Mouse (Mus musculus) MEL (cell line): Measurements from ENCODE around the gene Dusp22. TPM values are rescaled to one million over a fixed set of nuclear protein-coding genes. Genes with fewer than 3 reads are reported as not detected.

ENCODE experiments used
- DNase-seq: peaks from one replicate; pipeline ENCODE4 v3.0.0; 2011; ENCODE audit warnings: low read depth, low spot score
- H3K27ac ChIP-seq: 2 replicates; pipeline ENCODE4 v1.5.1; 2012; ENCODE audit warnings: low read depth, mild to moderate bottlenecking, control low read depth, low read length, moderate library complexity; ENCODE audit not compliant: control insufficient read depth
- H3K27me3 ChIP-seq, 2 experiments: fragments of 150-350 bp in 1 of 2; sonication (generic) in 1 of 2; 2 replicates each; pipeline ENCODE4 v1.6.1; 2012; ENCODE audit warnings: low read length in 2 of 2, mild to moderate bottlenecking in 2 of 2, improper control_type of control experiment in 1 of 2, moderate library complexity in 1 of 2; ENCODE audit not compliant: insufficient read depth in 2 of 2, control insufficient read depth in 1 of 2
- H3K36me3 ChIP-seq, 2 experiments: 2 replicates each; pipeline ENCODE4 v1.6.1; 2012 to 2014; ENCODE audit warnings: low read length in 2 of 2, improper control_type of control experiment in 1 of 2, inconsistent platforms in 1 of 2, mild to moderate bottlenecking in 1 of 2; ENCODE audit not compliant: insufficient read depth in 2 of 2, control insufficient read depth in 1 of 2
- H3K4me1 ChIP-seq, 2 experiments: fragments of 150-350 bp in 1 of 2; sonication (generic) in 1 of 2; 2 replicates each; pipeline ENCODE4 v1.6.1; 2012; ENCODE audit warnings: low read length in 2 of 2, improper control_type of control experiment in 1 of 2, mild to moderate bottlenecking in 1 of 2; ENCODE audit not compliant: insufficient read depth in 2 of 2, control insufficient read depth in 1 of 2
- H3K4me3 ChIP-seq, 2 experiments: fragments of 150-350 bp in 1 of 2; sonication (generic) in 1 of 2; 2 replicates each; pipeline ENCODE4 v1.5.1; 2012; ENCODE audit warnings: low read depth in 2 of 2, low read length in 2 of 2, mild to moderate bottlenecking in 2 of 2, moderate library complexity in 2 of 2, control low read depth in 1 of 2, improper control_type of control experiment in 1 of 2; ENCODE audit not compliant: control insufficient read depth in 1 of 2, insufficient read depth in 1 of 2
- H3K79me2 ChIP-seq: 2 replicates; pipeline ENCODE4 v1.6.1; 2012; ENCODE audit warnings: mild to moderate bottlenecking, low read length, moderate library complexity; ENCODE audit not compliant: control insufficient read depth, poor library complexity, insufficient read depth
- H3K9ac ChIP-seq: 2 replicates; pipeline ENCODE4 v1.6.1; 2012; ENCODE audit warnings: low read depth, mild to moderate bottlenecking, control low read depth, low read length, moderate library complexity; ENCODE audit not compliant: control insufficient read depth, poor library complexity, severe bottlenecking
- H3K9me3 ChIP-seq: fragments of 150-350 bp; sonication (generic); replicated peaks from 2 replicates; pipeline ENCODE4 v1.6.1; 2012; ENCODE audit warnings: mild to moderate bottlenecking, low read length, improper control_type of control experiment, moderate library complexity; ENCODE audit not compliant: insufficient read depth
- BHLHE40 ChIP-seq: IDR thresholded peaks from 2 replicates; pipeline ENCODE4 v1.6.1; 2012; ENCODE audit warnings: low read depth, mild to moderate bottlenecking, inconsistent platforms, low read length, improper control_type of control experiment, borderline replicate concordance
- CHD1 ChIP-seq: IDR thresholded peaks from 2 replicates; pipeline ENCODE4 v1.6.1; 2012; ENCODE audit warnings: low read depth, mild to moderate bottlenecking, inconsistent platforms, low read length, improper control_type of control experiment
- CHD2 ChIP-seq: IDR thresholded peaks from 2 replicates; pipeline ENCODE4 v1.6.1; 2011; ENCODE audit warnings: low read length, improper control_type of control experiment
- CTCF ChIP-seq, 3 experiments: IDR thresholded peaks in 2 of 3; conservative IDR thresholded peaks in 1 of 3; 2 replicates each; pipeline ENCODE4 v1.5.1; 2011 to 2012; ENCODE audit warnings: low read length in 3 of 3, low read depth in 2 of 3, mild to moderate bottlenecking in 2 of 3, improper control_type of control experiment in 1 of 3, inconsistent platforms in 1 of 3, mixed read lengths in 1 of 3, moderate library complexity in 1 of 3; ENCODE audit not compliant: control insufficient read depth in 1 of 3, insufficient read depth in 1 of 3, poor library complexity in 1 of 3, severe bottlenecking in 1 of 3
- E2F4 ChIP-seq: IDR thresholded peaks from 2 replicates; pipeline ENCODE4 v1.6.1; 2011; ENCODE audit warnings: low read depth, low read length, improper control_type of control experiment, borderline replicate concordance
- ETS1 ChIP-seq: IDR thresholded peaks from 2 replicates; pipeline ENCODE4 v1.6.1; 2012; ENCODE audit warnings: low read depth, mild to moderate bottlenecking, inconsistent platforms, low read length, improper control_type of control experiment, moderate library complexity
- GABPA ChIP-seq: IDR thresholded peaks from 2 replicates; pipeline ENCODE4 v1.6.1; 2012; ENCODE audit warnings: low read depth, mild to moderate bottlenecking, inconsistent platforms, low read length, improper control_type of control experiment, moderate library complexity
- GATA1 ChIP-seq: IDR thresholded peaks from 2 replicates; pipeline ENCODE4 v1.6.1; 2011; ENCODE audit warnings: low read depth, low read length, improper control_type of control experiment
- HCFC1 ChIP-seq: IDR thresholded peaks from 2 replicates; pipeline ENCODE4 v1.6.1; 2012; ENCODE audit warnings: low read depth, mild to moderate bottlenecking, inconsistent platforms, low read length, improper control_type of control experiment, moderate library complexity
- KAT2A ChIP-seq: conservative IDR thresholded peaks from 2 replicates; pipeline ENCODE4 v1.6.1; 2012; ENCODE audit warnings: low read depth, low read length, improper control_type of control experiment, inconsistent platforms
- MAFK ChIP-seq: IDR thresholded peaks from 2 replicates; pipeline ENCODE4 v1.6.1; 2011; ENCODE audit warnings: low read depth, mild to moderate bottlenecking, low read length, improper control_type of control experiment, borderline replicate concordance
- MEF2A ChIP-seq: IDR thresholded peaks from 2 replicates; pipeline ENCODE4 v1.6.1; 2014; ENCODE audit warnings: low read depth, mild to moderate bottlenecking, inconsistent platforms, low read length, improper control_type of control experiment; ENCODE audit not compliant: poor library complexity, insufficient replicate concordance, severe bottlenecking; ENCODE audit errors: extremely low read depth
- MXI1 ChIP-seq: IDR thresholded peaks from 2 replicates; pipeline ENCODE4 v1.6.1; 2011; ENCODE audit warnings: mild to moderate bottlenecking, low read depth, low read length, improper control_type of control experiment
- MYB ChIP-seq: IDR thresholded peaks from 2 replicates; pipeline ENCODE4 v1.6.1; 2011; ENCODE audit warnings: mild to moderate bottlenecking, low read depth, low read length, improper control_type of control experiment
- NRF1 ChIP-seq: IDR thresholded peaks from 2 replicates; pipeline ENCODE4 v1.6.1; 2014; ENCODE audit warnings: low read depth, mild to moderate bottlenecking, inconsistent platforms, low read length, improper control_type of control experiment, moderate library complexity; ENCODE audit not compliant: poor library complexity, insufficient read depth, severe bottlenecking
- POLR2A ChIP-seq, 2 experiments: IDR thresholded peaks; 2 replicates each; pipeline ENCODE4 v1.6.1; 2011 to 2012; ENCODE audit warnings: low read length in 2 of 2, mild to moderate bottlenecking in 2 of 2, control low read depth in 1 of 2, improper control_type of control experiment in 1 of 2, low read depth in 1 of 2, moderate library complexity in 1 of 2; ENCODE audit not compliant: control insufficient read depth in 1 of 2, insufficient read depth in 1 of 2, poor library complexity in 1 of 2
- POLR2AphosphoS2 ChIP-seq: IDR thresholded peaks from 2 replicates; pipeline ENCODE4 v1.6.1; 2011; ENCODE audit warnings: low read length, improper control_type of control experiment
- RAD21 ChIP-seq: IDR thresholded peaks from 2 replicates; pipeline ENCODE4 v1.6.1; 2011; ENCODE audit warnings: mild to moderate bottlenecking, low read depth, low read length, improper control_type of control experiment
- RCOR1 ChIP-seq: IDR thresholded peaks from 2 replicates; pipeline ENCODE4 v1.6.1; 2012; ENCODE audit warnings: low read depth, mild to moderate bottlenecking, inconsistent platforms, low read length, improper control_type of control experiment
- SIN3A ChIP-seq: IDR thresholded peaks from 2 replicates; pipeline ENCODE4 v1.6.1; 2012; ENCODE audit warnings: low read length, improper control_type of control experiment, inconsistent platforms
- TCF12 ChIP-seq: IDR thresholded peaks from 2 replicates; pipeline ENCODE4 v1.6.1; 2014; ENCODE audit warnings: low read depth, mild to moderate bottlenecking, inconsistent platforms, low read length, improper control_type of control experiment, moderate library complexity
- UBTF ChIP-seq: IDR thresholded peaks from 2 replicates; pipeline ENCODE4 v1.6.1; 2012; ENCODE audit warnings: low read depth, mild to moderate bottlenecking, inconsistent platforms, low read length, improper control_type of control experiment, moderate library complexity, borderline replicate concordance; ENCODE audit not compliant: insufficient read depth
- USF2 ChIP-seq, 2 experiments: IDR thresholded peaks; 2 replicates each; pipeline ENCODE4 v1.6.1; 2011 to 2012; ENCODE audit warnings: improper control_type of control experiment in 2 of 2, low read length in 2 of 2, borderline replicate concordance in 1 of 2, inconsistent platforms in 1 of 2, low read depth in 1 of 2, mild to moderate bottlenecking in 1 of 2; ENCODE audit not compliant: insufficient read depth in 1 of 2
- ZC3H11A ChIP-seq: IDR thresholded peaks from 2 replicates; pipeline ENCODE4 v1.6.1; 2012; ENCODE audit warnings: low read depth, mild to moderate bottlenecking, inconsistent platforms, low read length, improper control_type of control experiment
- ZKSCAN1 ChIP-seq: IDR thresholded peaks from 2 replicates; pipeline ENCODE4 v1.6.1; 2012; ENCODE audit warnings: low read depth, mild to moderate bottlenecking, inconsistent platforms, low read length, improper control_type of control experiment, moderate library complexity
- polyA plus RNA-seq, 2 experiments: library from polyadenylated mRNA; stranded (reverse) in 1 of 2; unstranded in 1 of 2; fragments of >175 nt in 1 of 2; fragments of >200 nt in 1 of 2; gene quantifications; 2 replicates each; pipeline versions ENCODE4 v1.2.1 to v1.2.4; 2012; ENCODE audit warnings: low replicate concordance in 2 of 2, low read depth in 1 of 2; ENCODE audit not compliant: insufficient read length in 2 of 2, insufficient read depth in 1 of 2, missing spikeins in 1 of 2
- total RNA-seq: library from RNA; depleted of rRNA; stranded (reverse); fragments of 300-350 nt; gene quantifications from 2 replicates; pipeline ENCODE4 v1.2.3, GENCODE M21; 2012

Gene Dusp22
- total and polyA plus RNA-seq, 3 experiments = not detected

DNA sequence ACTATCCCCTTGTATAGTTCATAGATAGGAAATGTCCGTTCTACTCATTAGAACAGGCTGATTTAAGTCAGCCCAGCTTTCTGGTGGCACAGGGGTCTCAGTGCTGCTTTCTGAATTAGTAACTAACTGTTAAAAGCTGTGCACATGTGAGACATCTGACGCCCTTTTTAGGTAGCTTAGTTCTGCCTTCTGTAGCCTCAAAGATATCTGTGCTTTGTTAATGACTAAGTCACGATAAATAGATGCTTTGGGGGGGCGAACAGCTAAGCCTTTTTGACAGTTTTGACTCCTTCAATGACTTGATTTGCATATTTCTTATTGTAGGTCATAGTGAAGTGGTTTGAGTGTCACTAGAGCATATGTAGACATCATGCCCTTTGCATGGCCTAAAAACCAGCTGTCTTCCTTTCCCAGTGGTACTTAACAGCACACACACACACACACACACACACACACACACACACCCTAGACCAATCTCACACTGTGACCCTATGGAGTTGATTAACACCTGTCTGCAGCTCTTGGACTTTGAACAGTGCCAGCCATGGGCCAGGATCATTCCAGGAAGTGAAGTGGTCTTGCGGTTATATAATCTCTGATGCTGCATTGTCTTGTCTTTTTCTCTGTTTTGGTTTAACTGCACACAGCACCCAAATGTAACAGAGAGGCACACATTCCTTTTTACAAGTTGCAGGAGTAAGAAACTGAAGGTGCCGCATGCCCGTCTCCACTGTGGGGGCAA lies 33.0 kb downstream of the Dusp22 start:
- H3K27me3 ChIP-seq = no peaks in the 10 kb centered on the region
- no peak overlapping the region for H3K4me3 ChIP-seq
- no peaks in the 10 kb centered on the region for H3K4me1 ChIP-seq
- no peak overlapping the region for H3K9ac ChIP-seq
- no peaks in the 10 kb centered on the region for H3K36me3 ChIP-seq
- no peak for DNase-seq
- no peak overlapping the region for H3K27ac ChIP-seq
- H3K79me2 ChIP-seq = no peaks in the 10 kb centered on the region
- H3K9me3 ChIP-seq = no peaks in the 10 kb centered on the region
- TF ChIP-seq MEF2A (no peak), MXI1 (no peak), RCOR1 (no peak), HCFC1 (no peak), RAD21 (no peak), KAT2A (no peak), ZC3H11A (no peak), BHLHE40 (no peak), POLR2AphosphoS2 (no peak)
- TF ChIP-seq, all 39 proteins: peak for 0

DNA sequence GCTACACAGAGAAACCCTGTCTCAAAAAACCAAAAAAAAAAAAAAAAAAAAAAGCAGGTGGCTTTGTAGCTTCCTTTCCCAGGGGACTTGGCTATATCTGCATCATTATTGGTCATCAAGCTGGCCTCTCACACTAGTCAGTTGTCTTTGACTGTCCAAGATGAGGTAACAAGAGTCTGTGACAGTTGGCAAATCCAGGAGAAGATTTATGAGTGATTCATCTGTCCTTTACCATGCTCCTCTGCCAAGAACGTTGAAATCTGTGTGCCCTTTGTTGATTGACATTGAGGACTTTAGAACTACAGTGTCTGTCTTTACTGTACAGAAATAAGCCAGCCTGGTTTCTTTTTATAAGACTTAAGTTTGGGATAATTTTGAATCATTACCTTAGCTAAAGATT lies 35.4 kb downstream of the Dusp22 start:
- Histone ChIP-seq H3K4me3 (no peak overlapping the region), H3K4me1 (no peaks in the 10 kb centered on the region), H3K9me3 (no peaks in the 10 kb centered on the region), H3K36me3 (no peaks in the 10 kb centered on the region), H3K27me3 (no peaks in the 10 kb centered on the region; a peak in 1 of 4 replicates), H3K27ac (no peak overlapping the region), H3K9ac (no peak overlapping the region), H3K79me2 (no peaks in the 10 kb centered on the region)
- TF ChIP-seq GABPA (no peak), ZC3H11A (no peak), ZKSCAN1 (no peak), POLR2A (IDR thresholded peaks at IDR 0.05; ENCODE audit: control insufficient read depth in 1 of 2, insufficient read depth in 1 of 2, low read depth in 1 of 2, low read length in 2 of 2, poor library complexity in 1 of 2) (no peak), BHLHE40 (no peak), POLR2AphosphoS2 (no peak), GATA1 (no peak), MAFK (no peak), CHD1 (no peak), USF2 (IDR thresholded peaks at IDR 0.05; ENCODE audit: borderline replicate concordance in 1 of 2, insufficient read depth in 1 of 2, low read depth in 1 of 2, low read length in 2 of 2) (no peak), NRF1 (no peak), MYB (no peak), E2F4 (no peak), CHD2 (no peak), TCF12 (no peak), CTCF (IDR thresholded peaks at IDR 0.05 in 2 of 3, conservative IDR thresholded peaks at IDR 0.05 in 1 of 3; ENCODE audit: control insufficient read depth in 1 of 3, insufficient read depth in 1 of 3, low read depth in 2 of 3, low read length in 3 of 3, poor library complexity in 1 of 3, severe bottlenecking in 1 of 3) (no peak), UBTF (no peak), SIN3A (no peak), ETS1 (no peak)
- DNase-seq = no peak
